In the genomic region with DNA sequence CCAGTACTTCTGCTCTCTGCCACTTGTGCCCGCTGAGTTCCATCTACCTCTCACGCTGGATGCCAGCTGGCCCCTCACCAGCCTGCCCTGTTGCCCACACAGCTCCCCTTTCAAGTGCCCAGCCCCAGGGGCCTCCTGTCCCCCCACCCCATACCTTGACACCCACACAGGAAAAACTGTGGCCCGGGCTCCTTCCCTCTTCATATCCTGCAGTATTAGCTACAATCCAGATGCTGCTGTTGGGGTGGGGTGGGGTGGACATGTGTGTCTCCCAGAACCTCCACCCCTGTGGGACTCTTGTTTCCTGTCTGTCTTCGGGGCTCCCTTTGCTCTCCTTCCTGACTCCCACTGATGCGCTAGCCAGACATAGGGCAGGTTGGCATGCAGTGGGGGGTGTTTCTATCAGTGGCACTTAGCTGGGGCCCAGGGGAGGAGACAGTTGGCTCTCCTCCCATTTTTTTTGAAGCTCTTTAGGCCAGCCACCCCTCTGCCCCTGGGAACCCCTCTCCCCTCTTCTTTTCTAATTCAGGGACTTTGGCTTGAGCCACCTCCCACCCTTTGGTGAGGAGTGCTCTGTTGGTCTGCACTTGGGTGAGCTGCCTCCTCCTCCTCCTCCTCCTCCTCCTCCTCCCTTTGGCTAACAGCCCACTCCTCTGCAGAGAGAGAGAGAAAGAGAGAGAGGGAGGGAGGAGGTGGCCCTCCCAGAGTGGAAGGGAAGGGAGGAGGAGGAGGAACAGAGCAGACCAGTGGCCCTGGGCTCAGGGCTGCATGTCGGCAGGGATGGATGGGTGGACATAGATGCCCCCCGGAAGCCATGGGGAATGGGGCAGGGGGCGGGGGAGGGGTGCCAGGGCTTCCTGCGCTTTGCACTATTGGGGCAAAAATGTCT, we compare ENCODE assay signal across 9 mouse cellular contexts. TPM values are rescaled to one million over a fixed set of nuclear protein-coding genes. Genes with fewer than 3 reads are reported as not detected.
DNase-seq lines count a peak whose midpoint lies in the region; ATAC-seq lines count a peak whose summit lies in the region.
"Had no signal": no experiment of that assay in that cellular context is flagged by ENCODE, and none has a peak within 500 bp of the region (broad histone marks: within the 10 kb centered on the region; RNA-seq: fewer than 3 reads in every experiment).

No protein-coding gene starts in this region.

- H3K4me3 ChIP-seq in megakaryocyte, embryonic 14.5 days (replicated peaks) = peak overlapping the region; percentile 78
- no peak overlapping the region for H3K4me3 ChIP-seq in hindbrain, embryonic 14.5 days (replicated peaks; ENCODE audit: low read length)
- H3K4me3 ChIP-seq: erythroblast, embryonic 14.5 days had no signal

- H3K9me3 ChIP-seq in megakaryocyte, embryonic 14.5 days = no peaks in the 10 kb centered on the region; the same call in 1 of the 2 replicates
- no peaks in the 10 kb centered on the region for H3K9me3 ChIP-seq in hindbrain, embryonic 14.5 days (ENCODE audit: control insufficient read depth, low read length)

- no peak for ATAC-seq in megakaryocyte, adult 5-6 weeks (ENCODE audit: poor library complexity, severe bottlenecking)
- peak; percentile 16; the same call in 1 of the 2 replicates for ATAC-seq in hindbrain, embryonic 14.5 days (ENCODE audit: low FRiP score)
- no peak for ATAC-seq in erythroid progenitor cell, adult 5-6 weeks (replicated peaks; ENCODE audit: low FRiP score, poor library complexity, severe bottlenecking)

- H3K4me1 ChIP-seq in megakaryocyte, embryonic 14.5 days = peaks cover 88% of the 10 kb centered on the region
- peaks cover 37% of the 10 kb centered on the region for H3K4me1 ChIP-seq in hindbrain, embryonic 14.5 days (replicated peaks; ENCODE audit: control insufficient read depth, insufficient read depth, low read length)

- no peaks in the 10 kb centered on the region for H3K27me3 ChIP-seq in megakaryocyte, embryonic 14.5 days (replicated peaks)
- no peaks in the 10 kb centered on the region for H3K27me3 ChIP-seq in hindbrain, embryonic 14.5 days (ENCODE audit: control insufficient read depth, insufficient read depth, low read length)

- DNase-seq in gastrocnemius, postnatal 10 days = peak; percentile 61
- DNase-seq in hindbrain, embryonic 14.5 days (ENCODE audit: low spot score) = no peak
- peak; percentile 62 for DNase-seq in lung, postnatal 10 days
- no peak for DNase-seq in urinary bladder, postnatal 14 days (ENCODE audit: low spot score)
- DNase-seq in testis, postnatal 10 days (ENCODE audit: low spot score) = no peak

- peak overlapping the region; percentile 12; the same call in 1 of the 2 replicates for H3K4me2 ChIP-seq in hindbrain, embryonic 14.5 days (replicated peaks)

- 33% methylated on average over 9 of the region's 9 CpGs for WGBS in hindbrain, embryonic 14.5 days

- no peak overlapping the region for H3K9ac ChIP-seq in hindbrain, embryonic 14.5 days

- peak overlapping the region; percentile 77 for H3K27ac ChIP-seq in hindbrain, embryonic 14.5 days

- H3K36me3 ChIP-seq in megakaryocyte, embryonic 14.5 days (replicated peaks; ENCODE audit: low read length) = peaks cover 94% of the 10 kb centered on the region
- H3K36me3 ChIP-seq in hindbrain, embryonic 14.5 days (replicated peaks; ENCODE audit: control insufficient read depth, insufficient read depth) = peaks cover 87% of the 10 kb centered on the region

RNA-seq across cellular contexts. Expression of a gene that starts 9.5 kb away (rescaled TPM):
- 5.6 and 22.1 TPM in 2 replicates for polyA plus RNA-seq in megakaryocyte, embryonic 14.5 days (2012; ENCODE audit: insufficient read depth, low replicate concordance)
- 0.11 and 0.25 TPM in 2 replicates for total RNA-seq in megakaryocyte, adult 5-6 weeks (2015)
- 0.12 and 0.37 TPM in 2 replicates for total RNA-seq in megakaryocyte, adult 5-6 weeks (2017)
- total RNA-seq in gastrocnemius, postnatal 10 days (2021) = 10 to 100 TPM; 42.4 to 58.7 TPM
- polyA plus RNA-seq in hindbrain, embryonic 14.5 days (2014; fragmentation: Nextera tagmentation; extraction: Ambion mirVana) = 3.4 and 4.1 TPM in 2 replicates
- total RNA-seq in erythroid progenitor cell, adult 5-6 weeks (2015; ENCODE audit: low replicate concordance) = not detected in 2 replicates
- total RNA-seq in erythroid progenitor cell, adult 5-6 weeks (2017; ENCODE audit: low replicate concordance) = not detected in 2 replicates

RNA-seq across cellular contexts. Expression of a gene that starts 25.2 kb away (rescaled TPM):
- polyA plus RNA-seq in megakaryocyte, embryonic 14.5 days (2012; ENCODE audit: insufficient read depth, low replicate concordance) = 37.6 and 38.9 TPM in 2 replicates
- 10.0 and 11.6 TPM in 2 replicates for total RNA-seq in megakaryocyte, adult 5-6 weeks (2015)
- 8.0 and 9.0 TPM in 2 replicates for total RNA-seq in megakaryocyte, adult 5-6 weeks (2017)
- 100 to 1,000 TPM; 149 to 169 TPM for total RNA-seq in gastrocnemius, postnatal 10 days (2021)
- polyA plus RNA-seq in hindbrain, embryonic 14.5 days (2014; fragmentation: Nextera tagmentation; extraction: Ambion mirVana) = 165 and 181 TPM in 2 replicates
- 8.6 and 13.8 TPM in 2 replicates for total RNA-seq in erythroid progenitor cell, adult 5-6 weeks (2015; ENCODE audit: low replicate concordance)
- 3.3 and 8.0 TPM in 2 replicates for total RNA-seq in erythroid progenitor cell, adult 5-6 weeks (2017; ENCODE audit: low replicate concordance)

RNA-seq across cellular contexts. Expression of a gene that starts 29.7 kb away (rescaled TPM):
- 30.0 and 46.8 TPM in 2 replicates for polyA plus RNA-seq in megakaryocyte, embryonic 14.5 days (2012; ENCODE audit: insufficient read depth, low replicate concordance)
- 73.7 and 74.9 TPM in 2 replicates for total RNA-seq in megakaryocyte, adult 5-6 weeks (2015)
- total RNA-seq in megakaryocyte, adult 5-6 weeks (2017) = 111 and 119 TPM in 2 replicates
- total RNA-seq in gastrocnemius, postnatal 10 days (2021) = 10 to 100 TPM; 62.6 to 74.1 TPM
- 23.6 and 24.1 TPM in 2 replicates for polyA plus RNA-seq in hindbrain, embryonic 14.5 days (2014; fragmentation: Nextera tagmentation; extraction: Ambion mirVana)
- 43.6 and 44.7 TPM in 2 replicates for total RNA-seq in erythroid progenitor cell, adult 5-6 weeks (2015; ENCODE audit: low replicate concordance)
- 29.5 and 35.5 TPM in 2 replicates for total RNA-seq in erythroid progenitor cell, adult 5-6 weeks (2017; ENCODE audit: low replicate concordance)

RNA-seq across cellular contexts. Expression of a gene that starts 36.4 kb away (rescaled TPM):
- 40.2 and 55.7 TPM in 2 replicates for polyA plus RNA-seq in megakaryocyte, embryonic 14.5 days (2012; ENCODE audit: insufficient read depth, low replicate concordance)
- total RNA-seq in megakaryocyte, adult 5-6 weeks (2015) = 17.9 and 21.5 TPM in 2 replicates
- 22.6 and 31.3 TPM in 2 replicates for total RNA-seq in megakaryocyte, adult 5-6 weeks (2017)
- 10 to 100 TPM; 47.8 to 52.5 TPM for total RNA-seq in gastrocnemius, postnatal 10 days (2021)
- 58.4 and 62.7 TPM in 2 replicates for polyA plus RNA-seq in hindbrain, embryonic 14.5 days (2014; fragmentation: Nextera tagmentation; extraction: Ambion mirVana)
- total RNA-seq in erythroid progenitor cell, adult 5-6 weeks (2015; ENCODE audit: low replicate concordance) = 30.6 and 57.7 TPM in 2 replicates
- 14.7 and 25.0 TPM in 2 replicates for total RNA-seq in erythroid progenitor cell, adult 5-6 weeks (2017; ENCODE audit: low replicate concordance)

RNA-seq across cellular contexts. Expression of a gene that starts 39.0 kb away (rescaled TPM):
- polyA plus RNA-seq in megakaryocyte, embryonic 14.5 days (2012; ENCODE audit: insufficient read depth, low replicate concordance) = 10.6 and 13.2 TPM in 2 replicates
- total RNA-seq in megakaryocyte, adult 5-6 weeks (2015) = 35.6 and 39.9 TPM in 2 replicates
- total RNA-seq in megakaryocyte, adult 5-6 weeks (2017) = 32.1 and 33.2 TPM in 2 replicates
- total RNA-seq in gastrocnemius, postnatal 10 days (2021) = 10 to 100 TPM; 19.1 to 26.2 TPM
- polyA plus RNA-seq in hindbrain, embryonic 14.5 days (2014; fragmentation: Nextera tagmentation; extraction: Ambion mirVana) = 49.3 and 57.4 TPM in 2 replicates
- total RNA-seq in erythroid progenitor cell, adult 5-6 weeks (2015; ENCODE audit: low replicate concordance) = 41.8 and 60.4 TPM in 2 replicates
- 59.2 and 92.7 TPM in 2 replicates for total RNA-seq in erythroid progenitor cell, adult 5-6 weeks (2017; ENCODE audit: low replicate concordance)

Comparison
In these comparisons a context has a peak if more than half of its experiments do, and no peak if none do; other contexts are left out.
1. DNase-seq: peak in gastrocnemius, postnatal 10 days (single experiment) and lung, postnatal 10 days (single experiment); none in hindbrain, embryonic 14.5 days (single experiment), urinary bladder, postnatal 14 days (single experiment) and testis, postnatal 10 days (single experiment).
2. RNA of a gene that starts 9.5 kb away (total RNA-seq): 42.4 to 58.7 TPM in gastrocnemius, postnatal 10 days; 0.11 to 0.37 TPM in megakaryocyte, adult 5-6 weeks and not detected in erythroid progenitor cell, adult 5-6 weeks; every median in the first group is over 10 times any median in the second.
3. RNA of a gene that starts 25.2 kb away (total RNA-seq): 149 to 169 TPM in gastrocnemius, postnatal 10 days; 3.3 to 13.8 TPM in erythroid progenitor cell, adult 5-6 weeks and 8.0 to 11.6 TPM in megakaryocyte, adult 5-6 weeks; every median in the first group is over 10 times any median in the second.